Mouse (Mus musculus) right cerebral cortex, postnatal 10 days (tissue): ENCODE results near the gene P2ry6.

Experiments
- DNase-seq, 2 experiments: peaks; one replicate each; pipeline ENCODE4 v3.0.0; 2021; ENCODE audit warnings: low spot score in 2 of 2

The P2ry6 gene

DNA sequence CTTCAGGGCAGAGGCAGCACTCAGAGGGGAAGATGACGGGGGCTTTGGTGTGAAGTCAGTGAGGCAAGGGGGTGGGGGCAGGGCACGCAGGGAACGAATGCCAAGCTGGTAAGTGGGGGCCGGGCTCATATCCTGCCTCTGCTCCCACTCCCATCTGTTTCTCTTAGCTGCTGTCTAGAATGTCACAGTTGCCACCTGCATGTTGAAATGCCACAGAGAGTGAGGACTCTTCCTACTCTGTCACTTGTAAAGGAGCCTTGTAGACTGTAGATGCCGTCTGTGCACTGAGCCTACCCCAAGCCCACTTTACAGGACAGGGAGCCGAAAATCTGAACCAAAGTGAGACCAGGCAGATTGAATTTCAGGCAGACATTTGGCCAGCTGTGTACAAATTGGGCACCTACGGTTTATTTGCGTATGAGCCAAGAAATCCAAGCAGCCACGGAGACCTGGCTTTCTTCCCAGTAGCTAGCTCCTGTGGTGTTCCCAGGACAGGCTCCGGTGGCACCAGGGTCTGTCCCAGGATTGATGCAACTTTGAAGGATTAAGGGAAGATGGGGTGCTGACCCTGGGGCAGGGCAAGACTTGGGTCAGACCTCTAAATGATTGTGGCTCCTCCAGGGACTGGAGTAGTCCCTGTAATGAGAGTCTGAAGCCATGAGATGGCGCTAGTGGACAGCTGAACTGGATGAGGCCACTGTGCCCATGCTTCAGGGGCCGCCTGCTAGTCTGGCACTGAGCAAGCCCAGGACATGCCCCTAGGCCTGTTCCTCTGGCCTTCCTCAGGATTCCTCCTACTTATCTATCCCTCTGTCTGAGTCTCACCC lies 31.4 kb downstream of the P2ry6 start:
- peak; percentile 74 to 80 for DNase-seq

DNA sequence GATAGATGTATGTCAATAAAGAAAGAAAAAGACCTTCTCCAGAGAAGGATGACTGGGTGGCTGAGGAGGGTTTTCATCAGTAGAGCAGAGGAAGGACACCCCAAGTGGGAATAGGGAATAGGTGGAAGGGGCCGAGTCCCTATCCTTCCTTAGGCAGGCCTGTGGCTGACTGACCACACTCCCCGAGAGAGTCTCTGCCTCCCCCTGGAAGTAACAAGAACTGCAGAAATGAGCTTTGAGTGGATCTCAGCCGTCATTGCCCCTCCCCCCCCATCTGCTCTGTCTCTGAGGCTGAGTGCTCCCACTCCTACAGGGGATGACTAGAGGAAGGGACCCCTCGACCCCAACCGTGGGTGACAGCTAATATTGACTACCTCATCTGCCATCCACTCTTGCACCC lies 33.3 kb downstream of the P2ry6 start:
- DNase-seq, result no peak

DNA sequence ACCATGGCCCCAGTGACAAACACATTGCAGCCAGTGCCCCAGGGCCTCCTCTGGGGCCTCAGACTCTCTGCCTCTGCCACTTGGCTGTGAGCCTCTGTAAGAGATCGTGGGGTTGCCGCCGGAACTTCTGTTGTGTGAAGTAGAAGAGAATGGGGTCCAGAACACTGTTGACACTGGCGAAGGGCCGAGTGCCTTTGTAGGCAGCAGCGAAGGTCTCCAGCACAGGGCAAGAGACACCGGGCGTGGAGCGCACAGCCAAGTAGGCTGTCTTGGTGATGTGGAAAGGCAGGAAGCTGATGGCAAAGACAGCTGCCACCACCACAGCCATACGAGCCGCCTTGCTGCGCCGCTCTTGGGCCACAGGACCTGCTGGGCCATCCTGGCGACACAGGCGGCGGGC lies 36.3 kb downstream of the P2ry6 start:
- no peak for DNase-seq

DNA sequence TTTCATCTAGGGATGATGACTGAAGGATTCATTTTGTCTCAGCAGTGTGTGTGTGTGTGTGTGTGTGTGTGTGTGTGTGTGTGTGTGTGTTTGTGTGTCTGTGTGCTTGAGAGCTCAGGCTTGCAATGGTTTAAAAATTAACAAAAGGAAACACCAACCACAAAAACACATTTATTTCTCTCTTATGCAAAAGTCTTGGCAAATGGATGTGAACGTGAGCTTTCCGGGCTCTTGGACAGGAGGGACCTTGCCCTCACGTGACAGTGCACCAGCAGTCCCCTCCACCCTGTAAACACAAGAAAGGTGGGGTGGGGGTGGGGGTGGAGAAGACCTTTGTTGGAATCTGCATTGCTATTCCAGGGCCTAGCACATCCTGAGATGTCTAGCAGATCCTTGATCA lies 37.0 kb downstream of the P2ry6 start:
- no peak for DNase-seq

DNA sequence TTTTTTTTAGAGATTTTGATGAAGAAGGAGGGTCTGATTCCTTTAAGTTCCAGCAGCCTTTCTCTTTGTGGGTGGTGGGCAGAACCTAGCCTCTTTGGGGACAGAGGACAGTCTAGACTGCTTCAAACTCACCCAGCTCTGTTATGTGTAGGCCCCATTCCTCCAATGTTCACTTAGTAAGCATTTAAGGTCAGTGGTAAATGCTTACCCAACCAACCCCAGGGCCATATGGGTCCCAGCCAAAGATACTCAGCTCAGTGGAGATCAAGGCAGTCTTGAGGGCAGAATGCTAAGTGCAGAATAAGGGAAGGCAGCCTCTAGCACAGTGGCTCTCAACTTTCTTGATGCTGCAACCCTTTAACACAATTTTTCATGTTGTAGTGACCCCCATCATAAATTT lies 40.9 kb downstream of the P2ry6 start:
- no peak for DNase-seq

DNA sequence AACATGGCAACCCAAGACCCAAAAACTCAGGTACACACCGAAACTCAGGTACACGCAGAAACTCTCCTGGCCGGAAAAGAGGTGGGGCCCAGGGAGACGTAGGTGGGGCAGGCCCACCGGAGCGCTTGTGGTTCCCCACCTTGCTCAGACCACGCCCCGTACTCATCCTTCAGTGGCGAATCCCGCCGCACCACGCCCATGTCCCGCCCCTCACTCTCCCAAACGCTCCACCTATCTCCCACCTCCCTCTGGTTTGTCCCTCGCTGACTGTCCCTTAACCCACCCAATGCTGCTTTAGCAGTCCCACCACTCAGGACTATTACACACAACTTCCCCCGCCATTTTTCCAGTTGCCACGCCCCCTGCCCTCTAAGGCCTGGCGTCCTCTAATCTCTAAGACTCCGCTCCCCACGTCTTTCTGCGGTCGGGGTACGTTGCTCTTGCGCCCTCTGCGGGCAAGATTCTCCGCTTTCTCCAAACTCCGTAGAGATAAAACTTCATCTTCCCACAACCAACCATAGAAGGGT lies 41.9 kb downstream of the P2ry6 start:
- DNase-seq, result peak; percentile 74 to 86

DNA sequence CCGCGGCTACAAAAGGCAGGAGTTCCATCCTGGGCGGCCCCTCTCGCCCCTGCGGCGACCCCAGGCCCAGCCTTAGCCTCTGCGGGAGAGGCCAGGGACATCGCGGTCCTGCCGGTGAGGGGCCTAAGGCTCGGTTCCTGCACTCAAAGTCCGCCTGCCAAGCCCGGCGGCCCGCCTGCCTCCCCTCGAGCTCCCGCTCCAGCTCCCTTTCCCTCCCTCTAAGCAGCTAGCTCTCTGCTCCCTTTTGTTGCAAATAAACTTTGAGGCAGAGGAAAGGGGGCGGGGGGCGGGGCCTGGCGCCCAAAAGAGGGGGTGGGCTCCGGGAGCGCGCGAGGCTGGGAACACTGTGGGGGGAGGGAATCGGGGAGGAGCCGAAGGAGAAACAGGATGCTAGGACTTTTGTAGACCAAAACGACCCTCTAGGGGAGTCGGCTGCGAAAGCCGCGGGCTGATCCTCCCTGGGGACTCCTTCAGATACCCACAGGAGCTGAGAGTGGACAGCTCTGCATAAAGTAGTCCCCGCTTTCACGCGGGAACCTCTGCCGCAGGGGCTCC lies 42.4 kb downstream of the P2ry6 start, which contains the start of gene Arhgef17:
Arhgef17 (minus strand) TSS at position 182 of the 555 bp plus-strand sequence.
- DNase-seq, result no peak

DNA sequence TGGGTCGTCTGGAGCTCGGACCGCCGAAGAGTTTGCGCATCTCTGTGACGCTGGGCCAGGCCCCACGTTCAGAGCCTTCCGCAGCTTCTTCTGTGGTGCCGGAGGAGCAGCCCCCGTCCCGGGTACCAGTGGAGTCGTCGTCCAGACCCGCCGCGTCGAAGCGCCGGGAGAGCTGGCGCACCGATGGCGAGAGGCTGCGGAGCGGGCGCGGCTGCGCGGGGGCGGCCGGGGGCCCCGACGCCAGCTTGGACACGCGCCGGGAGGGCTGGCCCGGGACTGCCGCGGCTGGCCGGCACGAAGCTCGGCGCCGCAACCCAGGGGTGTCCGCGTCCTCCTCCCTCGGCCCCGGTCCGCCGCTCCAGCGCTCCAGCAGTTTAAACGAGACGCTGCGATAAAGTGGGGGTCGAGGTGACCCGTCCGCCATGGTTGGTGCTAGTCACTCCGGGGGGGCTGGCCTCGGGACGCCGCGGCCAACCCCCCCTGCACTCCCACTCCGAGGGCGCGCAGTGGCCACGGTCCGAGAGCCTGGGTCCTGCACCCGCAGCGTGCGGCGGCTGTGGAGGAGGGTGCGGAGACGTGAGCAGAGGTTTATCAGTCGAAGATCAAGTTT lies 43.0 kb downstream of the P2ry6 start:
- no peak for DNase-seq

DNA sequence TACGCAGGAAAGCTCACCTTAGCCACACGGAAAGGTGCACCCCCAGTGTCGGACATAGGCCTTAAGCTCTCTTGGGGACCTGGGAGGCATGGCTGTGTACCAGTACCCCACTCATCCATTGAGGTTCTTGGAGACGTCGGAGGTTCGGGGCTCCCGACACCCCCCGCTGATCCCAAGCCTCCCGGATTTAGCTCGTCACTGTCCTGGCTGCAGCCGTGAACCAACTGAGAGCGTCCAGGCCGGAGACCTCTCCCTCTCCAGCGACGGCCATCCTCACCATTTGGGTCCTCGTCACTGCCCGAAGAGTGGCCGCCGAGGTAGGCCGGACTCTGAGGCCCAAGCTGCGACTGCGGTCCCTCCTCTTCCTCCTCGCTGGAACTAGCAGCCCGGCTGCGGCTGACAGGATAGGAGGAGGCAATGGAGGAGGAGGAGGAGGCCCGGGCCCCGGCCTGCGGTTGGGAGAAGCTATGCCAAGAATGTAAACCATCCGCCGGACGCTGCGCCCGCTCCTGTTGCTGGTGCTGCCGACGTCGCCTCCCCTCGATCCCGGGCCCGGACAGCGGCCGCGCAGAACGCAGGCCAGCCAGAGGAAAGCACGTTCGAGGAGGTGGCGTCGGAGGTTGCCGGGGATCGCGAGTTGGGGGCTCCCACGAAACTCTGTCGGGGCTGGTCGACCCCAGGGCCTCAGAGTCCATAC lies 43.7 kb downstream of the P2ry6 start:
- no peak for DNase-seq

DNA sequence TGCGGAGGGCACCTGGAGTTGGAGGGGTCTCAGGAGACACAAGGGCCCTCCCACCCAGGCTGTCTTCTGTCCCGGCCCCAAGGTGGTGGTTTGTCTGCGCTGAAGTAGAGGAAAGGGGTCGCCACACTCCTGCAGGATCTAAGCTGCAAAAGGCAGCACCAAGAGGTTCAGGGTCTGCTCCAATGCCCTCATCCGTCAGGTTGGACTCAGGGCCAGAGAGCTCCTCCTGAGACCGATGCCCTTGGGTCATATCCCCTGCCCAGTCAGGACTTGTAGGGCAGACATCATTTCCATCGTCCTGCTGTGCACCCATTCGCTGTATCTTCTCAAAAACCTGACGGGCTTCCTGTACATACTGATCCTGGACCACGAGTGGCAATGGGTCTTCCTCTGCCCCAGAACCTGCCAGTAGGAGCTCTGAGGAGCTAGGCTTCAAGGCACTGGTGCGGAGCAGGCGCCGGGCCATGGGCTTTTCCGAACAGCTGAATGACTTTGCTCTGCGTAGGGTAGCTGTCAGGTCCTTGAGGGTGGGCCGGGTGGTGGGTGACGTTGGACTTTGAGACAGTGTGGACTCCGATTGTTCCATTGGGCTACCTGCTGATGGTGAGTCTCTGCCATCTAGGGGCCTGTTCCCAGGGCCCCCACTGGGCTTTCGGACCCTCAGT lies 44.7 kb downstream of the P2ry6 start:
- DNase-seq, result no peak

DNA sequence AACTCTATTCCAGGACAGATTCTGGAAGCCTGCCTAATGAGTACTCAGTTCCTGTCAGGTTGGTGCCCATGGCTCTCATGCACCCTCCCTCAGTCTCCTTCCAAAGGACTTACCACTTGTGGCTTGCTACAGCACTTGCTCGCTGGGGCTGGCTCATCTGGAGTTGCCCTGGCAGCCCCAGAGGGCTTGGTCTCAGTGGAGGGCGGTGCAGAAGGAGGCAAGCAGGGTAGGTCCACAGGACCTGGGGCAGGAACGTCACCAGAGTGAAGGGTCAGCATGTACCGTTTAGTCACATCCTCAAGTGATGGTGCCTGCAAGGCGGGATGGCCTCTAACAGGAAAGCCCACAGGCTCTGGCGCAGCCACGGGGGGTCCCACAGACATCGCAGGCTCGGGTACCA lies 46.0 kb downstream of the P2ry6 start:
- DNase-seq, result no peak

DNA sequence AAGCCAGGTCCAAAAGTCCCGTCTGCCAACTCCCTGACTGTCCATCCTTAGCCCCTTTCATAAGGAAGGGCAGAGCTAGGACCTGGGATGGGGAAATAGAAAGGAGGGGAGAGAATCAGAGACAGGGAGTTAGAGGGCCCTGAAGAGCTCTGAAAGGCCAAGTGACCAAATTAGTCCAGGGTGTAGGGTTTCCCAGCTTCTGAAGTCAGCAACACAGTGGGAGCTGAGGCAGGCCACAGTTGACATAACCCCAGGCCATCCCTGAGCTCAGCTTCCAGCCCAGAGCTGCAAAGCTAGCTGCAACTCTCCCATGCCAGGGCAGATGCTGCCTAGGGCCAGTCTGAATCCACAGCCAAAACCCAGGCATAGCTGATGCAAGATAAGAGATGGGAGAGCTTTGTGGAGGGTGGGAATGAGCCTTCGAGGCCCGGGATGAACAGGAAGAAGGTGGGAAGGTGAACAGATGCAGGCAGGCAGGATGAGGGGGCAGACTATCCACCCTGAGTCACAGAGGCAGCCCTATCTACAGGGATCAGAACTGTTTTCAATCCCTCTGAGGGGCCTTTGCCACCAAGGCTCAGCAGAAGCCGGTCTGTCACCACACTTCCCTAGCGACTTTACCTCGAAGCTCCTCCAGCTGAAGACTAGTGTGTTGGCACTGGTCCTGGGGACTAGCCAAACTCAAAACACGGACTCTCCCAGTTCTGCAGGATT lies 47.0 kb downstream of the P2ry6 start:
- no peak for DNase-seq

DNA sequence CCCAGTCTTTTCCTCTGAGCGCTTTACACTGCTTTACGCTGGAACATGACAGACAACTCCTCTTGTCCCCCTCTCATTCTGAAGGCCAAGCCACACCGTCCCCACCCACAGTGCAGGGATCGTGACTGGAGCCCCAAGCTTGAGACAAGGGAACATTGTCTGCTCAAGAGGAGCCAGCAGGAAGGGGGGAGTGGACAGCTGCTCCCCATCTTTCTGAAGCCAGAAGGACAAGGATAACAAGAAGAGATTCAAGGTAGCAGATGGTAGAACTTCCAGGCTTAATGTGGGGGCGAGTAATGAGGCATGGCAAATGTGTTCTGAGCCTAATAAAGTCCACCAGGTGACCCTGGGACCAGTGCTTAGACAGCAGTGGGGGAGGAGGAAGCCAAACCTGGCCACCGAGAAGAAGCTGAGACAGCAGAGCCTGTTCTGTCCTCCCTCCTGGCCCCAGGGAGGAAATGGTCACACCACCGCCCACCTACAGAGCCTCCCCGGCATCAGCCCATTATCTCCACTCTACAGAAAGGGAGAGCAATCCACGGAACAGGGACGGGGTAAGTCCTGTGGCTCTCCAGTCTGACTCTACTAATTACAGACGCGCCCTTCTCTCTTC lies 48.0 kb downstream of the P2ry6 start:
- no peak for DNase-seq

DNA sequence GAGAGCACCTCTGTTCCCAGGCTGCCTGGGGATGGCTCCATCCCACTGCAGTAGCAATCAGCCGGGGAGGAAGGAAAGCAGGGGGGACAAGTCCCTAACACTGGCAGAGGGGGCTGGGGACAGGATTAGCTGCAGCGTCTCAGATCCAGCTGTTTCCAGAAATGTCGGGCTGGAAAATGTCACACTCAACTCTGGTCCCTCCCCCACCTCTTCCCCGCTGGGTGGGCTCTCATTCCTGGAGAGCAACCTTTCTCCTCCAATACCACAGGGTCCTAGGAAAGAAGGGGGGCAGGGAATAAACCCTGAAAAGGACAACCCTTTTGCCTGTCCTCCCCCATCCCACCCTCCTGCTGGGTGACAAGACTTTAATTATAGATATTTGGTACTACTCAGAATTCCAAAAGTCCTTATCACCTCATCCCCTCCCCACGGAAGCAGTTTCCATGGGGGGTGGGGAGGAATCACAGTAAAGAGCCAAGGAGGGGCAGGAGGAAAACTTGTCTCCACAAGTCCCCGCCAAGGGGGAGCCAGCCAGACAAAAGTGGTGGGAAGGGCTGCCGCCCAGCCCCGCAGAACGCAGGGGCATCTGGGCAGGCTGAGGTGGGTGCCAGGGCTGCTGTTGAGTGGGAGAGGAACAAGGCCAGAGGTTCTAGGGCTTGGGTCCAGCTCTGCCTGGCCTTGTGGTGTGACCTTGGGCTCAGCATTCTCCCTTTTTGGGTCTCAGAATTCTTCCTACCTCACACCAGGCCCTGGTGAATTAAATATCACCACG lies 49.6 kb downstream of the P2ry6 start:
- DNase-seq, result peak in 1 of 2 experiments; percentile 26

DNA sequence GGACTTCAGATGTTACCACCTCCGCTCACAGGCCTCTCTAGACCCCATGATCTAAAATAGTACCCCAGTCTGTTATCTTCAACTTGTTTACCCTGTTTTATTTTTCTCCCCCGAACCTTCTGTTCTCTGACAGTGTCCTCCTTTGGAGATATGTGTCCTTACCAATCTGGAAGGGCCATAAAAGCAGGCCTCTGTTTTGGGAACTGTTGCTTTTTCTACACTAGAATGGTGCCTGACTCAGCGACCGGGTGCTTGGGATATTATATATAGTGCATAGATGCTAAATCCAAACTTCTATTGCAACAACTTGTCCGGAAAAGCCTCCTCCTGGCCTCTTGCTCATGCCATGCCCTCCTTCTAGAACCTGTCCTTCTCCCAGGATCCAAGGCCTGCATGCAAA lies 50.2 kb downstream of the P2ry6 start:
- peak in 1 of 2 experiments; percentile 23 for DNase-seq

DNA sequence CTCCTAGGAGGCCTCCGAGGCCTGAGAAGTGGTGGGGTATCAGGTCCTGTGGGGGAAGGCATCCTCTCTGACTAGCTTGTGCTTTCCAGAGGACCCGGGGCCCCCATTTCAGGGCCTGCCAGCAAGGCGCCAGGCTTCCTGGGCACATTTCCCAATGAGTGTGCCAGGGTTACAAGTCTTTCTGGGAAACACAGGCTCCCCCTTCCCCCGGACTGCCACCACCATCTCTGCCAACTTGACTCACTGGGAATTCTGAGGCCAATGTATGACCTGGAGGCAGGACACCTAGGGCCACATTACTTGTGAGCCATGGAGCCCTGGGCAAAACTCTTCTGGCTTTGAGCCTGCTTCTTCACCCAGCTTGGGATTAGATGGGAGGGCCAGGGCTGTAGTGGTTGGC lies 51.5 kb downstream of the P2ry6 start:
- peak; percentile 76 for DNase-seq

DNA sequence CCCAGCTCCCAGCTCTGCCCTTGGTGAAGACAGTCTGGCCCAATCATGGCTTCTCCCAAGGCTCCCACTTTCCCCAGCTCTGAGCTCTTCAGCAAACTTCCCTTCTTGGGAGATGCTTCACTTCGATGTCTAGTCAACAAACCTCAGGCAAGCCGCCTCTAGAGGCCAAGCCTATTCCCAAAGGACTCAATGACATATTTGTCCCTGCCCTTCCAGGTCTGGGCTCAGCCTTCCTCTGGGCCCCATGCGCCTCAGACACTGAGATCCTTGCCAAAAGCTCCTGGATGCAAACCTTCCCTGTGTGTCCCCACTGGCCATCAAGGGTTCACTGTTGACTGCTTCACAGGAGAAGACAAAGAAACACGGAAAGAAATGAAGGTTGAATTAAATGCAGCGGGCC lies 53.2 kb downstream of the P2ry6 start:
- no peak for DNase-seq

DNA sequence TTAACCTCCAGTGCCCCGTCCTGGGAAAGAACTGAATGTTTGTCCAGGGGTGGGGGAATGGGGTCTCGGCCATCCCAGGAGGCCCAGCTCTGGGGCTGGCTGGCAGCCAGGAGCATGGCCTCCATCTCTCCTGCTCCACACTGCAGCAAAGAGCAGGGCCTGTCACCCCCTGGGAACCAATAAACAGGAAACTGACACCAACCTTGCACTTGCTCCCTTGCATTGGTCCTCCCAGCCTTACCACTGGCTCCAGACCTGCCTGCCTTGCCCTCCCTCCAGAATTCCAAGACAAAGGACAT lies 54.7 kb downstream of the P2ry6 start:
- DNase-seq, result no peak

DNA sequence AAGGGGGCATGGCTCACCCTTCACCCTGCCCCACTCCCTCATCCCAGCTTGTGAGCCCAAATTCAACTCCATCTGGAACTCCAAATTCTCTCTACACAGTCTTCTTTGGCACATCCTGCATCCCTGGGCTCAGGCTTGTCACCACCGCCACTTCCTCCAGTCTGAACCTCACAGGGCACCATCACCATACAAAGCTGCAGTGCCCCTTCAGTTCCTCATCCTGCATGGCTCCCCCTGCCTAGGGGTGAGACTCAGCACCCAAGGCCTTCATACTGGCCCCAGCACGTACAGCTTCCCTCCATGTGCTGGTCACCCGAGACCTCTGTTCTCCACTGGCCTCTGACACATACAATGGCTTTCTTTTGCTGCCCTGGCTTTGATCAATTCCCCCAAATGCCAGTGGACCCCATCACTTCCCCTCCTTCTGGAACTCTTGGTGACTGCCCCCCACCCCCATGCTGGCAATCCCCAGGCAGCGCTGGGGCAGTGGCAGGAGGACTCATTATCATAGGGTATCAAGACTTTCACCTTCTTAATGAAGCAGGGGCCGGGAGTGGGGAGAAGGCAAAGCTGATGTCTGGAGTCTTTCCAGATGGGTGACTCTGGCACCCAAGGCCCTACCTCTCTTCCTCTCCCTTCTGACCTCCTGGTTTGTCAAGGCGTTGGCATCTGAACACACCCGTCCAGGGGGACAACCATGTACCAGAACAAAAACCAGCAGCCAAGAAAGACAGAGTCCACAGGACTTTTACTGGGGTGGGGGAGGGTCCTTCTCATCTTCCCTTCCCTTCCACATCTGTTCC lies 55.2 kb downstream of the P2ry6 start:
- no peak for DNase-seq
